1 mouse cellular context compared by ENCODE assay signal in genomic region chrX:150554032-150554431, GRCm38 (mm10).
TF ChIP-seq lines count a peak whose summit lies in the region.

No protein-coding gene starts in this region.

TF ChIP-seq in MEL, 35 proteins besides CTCF, POLR2A, EP300 and RAD21 (continued from another document):
- TF ChIP-seq MAX (IDR thresholded peaks at IDR 0.05; ENCODE audit: low read length), result 0 out of 2 replicates have a peak, but pooled peaks have one; percentile 42
- TF ChIP-seq ETS1 (IDR thresholded peaks at IDR 0.05; ENCODE audit: low read depth, low read length), result peak; percentile 82
TF ChIP-seq in MEL: peak in this region for 4.
